Mouse (Mus musculus): ENCODE measurements around the gene Angel2. TPM values are rescaled to one million over a fixed set of nuclear protein-coding genes. Genes with fewer than 3 reads are reported as not detected.

Angel2 gene
- polyA plus RNA-seq, 1 experiment from 2014 or later = 17.0 TPM

- H3K9me3 ChIP-seq (replicated peaks) = no peaks in the 10 kb centered on the region
- no peaks in the 10 kb centered on the region for H3K36me3 ChIP-seq
- no peak overlapping the region for H3K9ac ChIP-seq
- H3K4me1 ChIP-seq (replicated peaks) = peaks cover 13% of the 10 kb centered on the region
- peaks cover 65% of the 10 kb centered on the region for H3K27me3 ChIP-seq
- H3K4me2 ChIP-seq = no peak overlapping the region
- H3K4me3 ChIP-seq (replicated peaks) = no peak overlapping the region
- H3K27ac ChIP-seq = no peak overlapping the region
- WGBS (ENCODE audit: insufficient replicate concordance) = 29% methylated on average over 1 of the region's 1 CpGs
- DNase-seq (no peak), ATAC-seq (ENCODE audit: low read depth) (no peak)
These were observed 55.6 kb downstream of the Angel2 start for GRCm38 (mm10) chr1:190980470-190980869.

- Histone ChIP-seq H3K27ac (no peak overlapping the region), H3K4me2 (no peak overlapping the region), H3K4me1 (replicated peaks) (peaks cover 13% of the 10 kb centered on the region), H3K4me3 (replicated peaks) (no peak overlapping the region), H3K27me3 (peaks cover 56% of the 10 kb centered on the region), H3K9ac (no peak overlapping the region), H3K36me3 (no peaks in the 10 kb centered on the region), H3K9me3 (replicated peaks) (no peaks in the 10 kb centered on the region)
- WGBS (ENCODE audit: insufficient replicate concordance) = 59% methylated on average over 4 of the region's 4 CpGs
- DNase-seq (no peak), ATAC-seq (ENCODE audit: low read depth) (no peak)
These were observed 56.5 kb downstream of the Angel2 start for GRCm38 (mm10) chr1:190981412-190981811.

GRCm38 (mm10) chr1:190989437-190990082, 64.6 kb downstream of the Angel2 start:
- Histone ChIP-seq H3K36me3 (no peaks in the 10 kb centered on the region), H3K4me2 (no peak overlapping the region), H3K9me3 (replicated peaks) (no peaks in the 10 kb centered on the region), H3K4me3 (replicated peaks) (no peak overlapping the region), H3K9ac (no peak overlapping the region), H3K27ac (no peak overlapping the region), H3K27me3 (no peaks in the 10 kb centered on the region), H3K4me1 (replicated peaks) (no peaks in the 10 kb centered on the region)
- ATAC-seq (ENCODE audit: low read depth) (no peak), DNase-seq (no peak)
- 65% methylated on average over 9 of the region's 9 CpGs for WGBS (ENCODE audit: insufficient replicate concordance)

GRCm38 (mm10) chr1:190995548-190995947, 70.6 kb downstream of the Angel2 start:
- 76% methylated on average over 7 of the region's 7 CpGs for WGBS (ENCODE audit: insufficient replicate concordance)
- H3K4me3 ChIP-seq (replicated peaks) = no peak overlapping the region
- no peak overlapping the region for H3K4me2 ChIP-seq
- H3K9me3 ChIP-seq (replicated peaks) = no peaks in the 10 kb centered on the region; the same call in 1 of the 2 replicates
- H3K36me3 ChIP-seq = no peaks in the 10 kb centered on the region
- no peak overlapping the region for H3K27ac ChIP-seq
- H3K27me3 ChIP-seq = no peaks in the 10 kb centered on the region
- no peak overlapping the region for H3K9ac ChIP-seq
- H3K4me1 ChIP-seq (replicated peaks) = no peaks in the 10 kb centered on the region
- DNase-seq (no peak), ATAC-seq (ENCODE audit: low read depth) (no peak)

- DNase-seq = no peak
- Histone ChIP-seq H3K4me2 (no peak overlapping the region), H3K9me3 (replicated peaks) (no peaks in the 10 kb centered on the region; the same call in 1 of the 2 replicates), H3K36me3 (no peaks in the 10 kb centered on the region), H3K9ac (no peak overlapping the region), H3K4me1 (replicated peaks) (no peaks in the 10 kb centered on the region), H3K27me3 (no peaks in the 10 kb centered on the region), H3K27ac (no peak overlapping the region), H3K4me3 (replicated peaks) (no peak overlapping the region)
- 53% methylated on average over 6 of the region's 6 CpGs for WGBS (ENCODE audit: insufficient replicate concordance)
- ATAC-seq (ENCODE audit: low read depth) = no peak
These were observed 71.5 kb downstream of the Angel2 start for GRCm38 (mm10) chr1:190996346-190996877.

Other genes with a start within 250 kb of the Angel2 start
- 3.6 and 4.5 TPM in 2 replicates for gene Rps6kc1, start 13.3 kb upstream of the Angel2 start, polyA plus RNA-seq (2015; fragmentation: Nextera tagmentation; extraction: Ambion mirVana)
- gene Vash2, start 54.2 kb downstream of the Angel2 start, polyA plus RNA-seq (2015; fragmentation: Nextera tagmentation; extraction: Ambion mirVana) = 1.5 and 2.1 TPM in 2 replicates
- 4.3 and 5.0 TPM in 2 replicates for gene Flvcr1, start 101.0 kb downstream of the Angel2 start, polyA plus RNA-seq (2015; fragmentation: Nextera tagmentation; extraction: Ambion mirVana)
- gene Spata45, start 111.5 kb downstream of the Angel2 start, polyA plus RNA-seq (2015; fragmentation: Nextera tagmentation; extraction: Ambion mirVana) = not detected in 2 replicates
- 8.6 and 10.3 TPM in 2 replicates for gene Tatdn3, start 137.8 kb downstream of the Angel2 start, polyA plus RNA-seq (2015; fragmentation: Nextera tagmentation; extraction: Ambion mirVana)
- 16.7 and 18.1 TPM in 2 replicates for gene Nsl1, start 137.9 kb downstream of the Angel2 start, polyA plus RNA-seq (2015; fragmentation: Nextera tagmentation; extraction: Ambion mirVana)
- 2.6 and 3.1 TPM in 2 replicates for gene Batf3, start 172.7 kb downstream of the Angel2 start, polyA plus RNA-seq (2015; fragmentation: Nextera tagmentation; extraction: Ambion mirVana)
- not detected in 2 replicates for gene Fam71a, start 239.7 kb downstream of the Angel2 start, polyA plus RNA-seq (2015; fragmentation: Nextera tagmentation; extraction: Ambion mirVana)